Mouse (Mus musculus) gonadal fat pad, adult 2 months (tissue): ENCODE measurements at regions not wholly inside any gene's neighbourhood (a gene's known extent, or its start where the extent isn't known, plus 50 kb on each side); places are given as distances from the start of the nearest gene placed in this dataset.

ENCODE experiments used
- DNase-seq: peaks from one replicate; pipeline ENCODE4 v3.0.0-alpha.2; 2012; ENCODE audit warnings: low read depth

GRCm38 (mm10) chr15:68366816-68367215 is 1866.1 kb upstream of the Lrrc6 start:
- no peak for DNase-seq

- peak; percentile 79 for DNase-seq
Observed at GRCm38 (mm10) chr15:68363058-68363735, 1862.5 kb upstream of the Lrrc6 start.

- no peak for DNase-seq
Observed at GRCm38 (mm10) chr15:68362081-68363057, 1861.7 kb upstream of the Lrrc6 start.

- no peak for DNase-seq
Observed at GRCm38 (mm10) chr15:68360956-68361908, 1860.5 kb upstream of the Lrrc6 start.

GRCm38 (mm10) chr15:68359496-68359895 is 1858.8 kb upstream of the Lrrc6 start:
- DNase-seq = no peak

GRCm38 (mm10) chr15:68355957-68356356 is 1855.2 kb upstream of the Lrrc6 start:
- DNase-seq = no peak

GRCm38 (mm10) chr15:68344652-68345051 is 1843.9 kb upstream of the Lrrc6 start:
- DNase-seq = no peak

GRCm38 (mm10) chr15:68342542-68342941 is 1841.8 kb upstream of the Lrrc6 start:
- DNase-seq = no peak

GRCm38 (mm10) chr15:68341056-68341455 is 1840.3 kb upstream of the Lrrc6 start:
- no peak for DNase-seq

GRCm38 (mm10) chr15:68337264-68337663 is 1836.6 kb upstream of the Lrrc6 start:
- no peak for DNase-seq

- no peak for DNase-seq
Observed at GRCm38 (mm10) chr15:68335837-68336236, 1835.1 kb upstream of the Lrrc6 start.

- DNase-seq = no peak
Observed at GRCm38 (mm10) chr15:68316116-68316515, 1815.4 kb upstream of the Lrrc6 start.
